Mouse (Mus musculus) heart, embryonic 13.5 days (tissue): ENCODE results near the gene Skp1a. TPM values are rescaled to one million over a fixed set of nuclear protein-coding genes. Genes with fewer than 3 reads are reported as not detected.
A peak's percentile ranks its signal among the peaks of the same experiment; 100 is the strongest.

Experiments
- ATAC-seq: fragments of 200-750 bp; cut with Nextera tagmentation; 2 replicates; pipeline ENCODE4 v1.8.0; 2017; ENCODE audit warnings: moderate TSS enrichment; ENCODE audit not compliant: insufficient number of reproducible peaks, low FRiP score, low TSS enrichment; ENCODE audit errors: extremely low read depth
- H3K27ac ChIP-seq: fragments of 300-500 bp; sonication (generic); replicated peaks from 2 replicates; pipeline ENCODE4 v1.5.1; 2015; ENCODE audit warnings: moderate library complexity, mild to moderate bottlenecking, inconsistent platforms
- H3K27me3 ChIP-seq: fragments of 300-500 bp; sonication (generic); replicated peaks from 2 replicates; pipeline ENCODE4 v1.6.1; 2015; ENCODE audit warnings: mild to moderate bottlenecking, inconsistent platforms
- H3K36me3 ChIP-seq: fragments of 300-500 bp; sonication (generic); 2 replicates; pipeline ENCODE4 v1.6.1; 2015; ENCODE audit warnings: mild to moderate bottlenecking, inconsistent platforms
- H3K4me1 ChIP-seq: fragments of 300-500 bp; sonication (generic); 2 replicates; pipeline ENCODE4 v1.6.1; 2015; ENCODE audit warnings: inconsistent platforms
- H3K4me2 ChIP-seq: fragments of 300-500 bp; sonication (generic); 2 replicates; pipeline ENCODE4 v1.6.1; 2015; ENCODE audit warnings: inconsistent platforms, mild to moderate bottlenecking, moderate library complexity
- H3K4me3 ChIP-seq: fragments of 300-500 bp; sonication (generic); 2 replicates; pipeline ENCODE4 v1.5.1; 2015; ENCODE audit warnings: moderate library complexity, mild to moderate bottlenecking, inconsistent platforms
- H3K9ac ChIP-seq: fragments of 300-500 bp; sonication (generic); 2 replicates; pipeline ENCODE4 v1.6.1; 2015; ENCODE audit warnings: inconsistent platforms, mild to moderate bottlenecking, moderate library complexity
- H3K9me3 ChIP-seq: fragments of 300-500 bp; sonication (generic); 2 replicates; pipeline ENCODE4 v1.6.1; 2016; ENCODE audit warnings: inconsistent platforms
- WGBS: fragments of 180-500 bp; shearing (Covaris S2); methylation state at CpG from one replicate; pipeline ENCODE4 v1.1.7; 2015; ENCODE audit warnings: mixed read lengths; 5-methylcytosine and 5-hydroxymethylcytosine counted together
- polyA plus RNA-seq: library from polyadenylated mRNA; unstranded; fragments of >200 nt; fragmentation: Nextera tagmentation; extraction: Ambion mirVana; gene quantifications from 2 replicates; pipeline ENCODE4 v1.2.1, GENCODE M21; 2015

Gene Skp1a
- polyA plus RNA-seq, 1 experiment from 2014 or later, result 467 TPM

DNA sequence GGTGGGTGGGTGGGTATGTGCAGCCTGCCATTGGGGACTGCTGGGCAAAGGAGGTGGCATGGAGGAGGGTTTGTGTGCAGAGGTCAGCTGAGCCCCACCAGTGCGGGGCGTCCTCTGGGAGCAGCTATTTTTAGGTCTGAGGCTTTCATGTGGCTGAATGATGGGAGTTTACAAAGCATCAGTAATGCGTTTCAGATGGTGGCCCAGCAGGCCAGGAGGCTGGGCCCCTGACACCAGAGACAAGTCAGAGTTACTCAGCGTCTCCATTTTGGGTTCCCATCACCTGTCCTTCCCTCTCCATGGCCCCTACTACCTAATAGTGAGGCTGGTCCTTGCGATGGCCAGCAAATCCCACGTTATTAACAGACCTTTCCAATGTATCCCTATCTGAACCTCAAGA, 40.8 kb downstream of the Skp1a start:
- ATAC-seq, result no peak
- Histone ChIP-seq H3K4me1 (peaks cover 58% of the 10 kb centered on the region), H3K9ac (0 out of 2 replicates have a peak overlapping the region, but pooled peaks have one; percentile 48), H3K27ac (peak overlapping the region; percentile 24; the same call in 1 of the 2 replicates), H3K36me3 (no peaks in the 10 kb centered on the region), H3K9me3 (no peaks in the 10 kb centered on the region), H3K27me3 (no peaks in the 10 kb centered on the region), H3K4me2 (no peak overlapping the region), H3K4me3 (no peak overlapping the region)
- 50% methylated on average over 6 of the region's 6 CpGs for WGBS

DNA sequence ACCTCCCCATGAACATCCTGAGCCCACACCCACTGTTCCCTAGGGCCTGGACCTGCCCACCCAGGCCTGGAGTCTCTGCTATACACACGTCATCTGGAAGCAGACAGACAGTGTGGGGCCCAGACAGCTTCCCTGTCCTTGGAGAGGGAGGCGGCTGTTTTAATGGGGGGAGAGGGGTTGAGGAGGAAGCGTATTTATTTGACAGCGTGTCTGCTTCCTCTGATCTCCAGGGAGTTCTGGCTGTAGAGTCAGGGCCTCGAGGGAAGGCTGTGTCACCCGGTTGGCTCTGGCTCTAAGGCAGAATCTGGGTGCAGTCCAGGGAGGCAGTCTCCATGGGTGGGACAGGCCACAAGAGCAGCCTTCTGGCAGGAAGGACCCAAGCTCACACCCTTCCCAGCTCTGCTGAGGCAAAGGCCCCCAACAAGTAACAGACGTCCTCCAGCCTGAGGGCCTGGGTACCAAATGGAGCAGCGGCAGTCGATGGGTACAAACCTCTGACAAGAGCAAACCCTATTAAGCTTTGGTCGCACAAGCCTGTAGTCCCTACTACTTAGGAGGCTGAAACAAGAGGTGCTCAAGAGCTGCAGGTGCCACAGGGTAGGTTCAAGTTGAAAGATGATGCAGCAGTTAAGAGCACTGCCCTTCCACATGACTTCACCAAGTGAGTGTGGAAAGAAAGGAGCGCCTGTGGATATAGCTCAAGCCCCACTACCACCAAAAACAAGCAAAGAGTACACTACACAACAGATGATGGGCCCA, 41.6 kb downstream of the Skp1a start:
- no peak for ATAC-seq
- 60% methylated on average over 11 of the region's 11 CpGs for WGBS
- Histone ChIP-seq H3K4me2 (no peak overlapping the region), H3K27me3 (no peaks in the 10 kb centered on the region), H3K9me3 (no peaks in the 10 kb centered on the region), H3K4me3 (no peak overlapping the region), H3K27ac (peak overlapping the region; percentile 24; the same call in 1 of the 2 replicates), H3K9ac (0 out of 2 replicates have a peak overlapping the region, but pooled peaks have one; percentile 28), H3K4me1 (peaks cover 50% of the 10 kb centered on the region), H3K36me3 (no peaks in the 10 kb centered on the region)

DNA sequence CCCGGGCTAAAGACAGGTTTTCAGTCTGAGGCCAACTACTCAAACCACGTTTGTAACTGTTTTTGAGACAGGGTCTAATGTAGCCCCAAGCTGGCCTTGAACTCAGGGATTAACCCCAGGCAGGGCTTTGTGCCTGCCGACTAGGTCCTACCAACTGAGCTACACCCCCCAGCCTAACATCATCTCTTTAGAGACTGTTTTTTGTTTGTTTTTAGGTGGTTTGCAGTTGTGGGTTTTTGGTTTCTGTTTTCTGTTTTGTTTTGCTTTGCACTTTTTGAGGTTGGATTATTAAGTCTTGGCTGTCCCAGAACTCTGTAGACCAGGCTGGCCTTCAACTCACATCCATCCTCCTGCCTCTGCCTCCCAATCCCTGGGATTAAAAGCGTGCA, 42.1 kb downstream of the Skp1a start:
- Histone ChIP-seq H3K36me3 (no peaks in the 10 kb centered on the region), H3K4me1 (peaks cover 45% of the 10 kb centered on the region)

GRCm38 (mm10) chr11:52274456-52275112, 42.8 kb downstream of the Skp1a start:
- Histone ChIP-seq H3K27ac (no peak overlapping the region), H3K4me1 (peaks cover 38% of the 10 kb centered on the region), H3K9me3 (no peaks in the 10 kb centered on the region), H3K4me2 (no peak overlapping the region), H3K4me3 (no peak overlapping the region), H3K27me3 (no peaks in the 10 kb centered on the region), H3K9ac (no peak overlapping the region), H3K36me3 (no peaks in the 10 kb centered on the region)
- ATAC-seq, result no peak
- WGBS, result 73% methylated on average over 20 of the region's 20 CpGs

More for the DNA sequence above, 42.1 kb downstream of the Skp1a start:
- Histone ChIP-seq H3K9ac (no peak overlapping the region), H3K27ac (no peak overlapping the region), H3K4me3 (no peak overlapping the region), H3K27me3 (no peaks in the 10 kb centered on the region), H3K4me2 (no peak overlapping the region), H3K9me3 (no peaks in the 10 kb centered on the region)
- WGBS, result 82% methylated on average over 4 of the region's 4 CpGs
- no peak for ATAC-seq

- H3K4me1 ChIP-seq, result peaks cover 37% of the 10 kb centered on the region
- H3K4me3 ChIP-seq, result no peak overlapping the region
- H3K27ac ChIP-seq, result no peak overlapping the region
- H3K9ac ChIP-seq, result no peak overlapping the region
- no peak overlapping the region for H3K4me2 ChIP-seq
- ATAC-seq, result no peak
- 60% methylated on average over 8 of the region's 8 CpGs for WGBS
- 0 out of 2 replicates have a peak, but pooled peaks cover 3% of the 10 kb centered on the region for H3K27me3 ChIP-seq
- H3K36me3 ChIP-seq, result no peaks in the 10 kb centered on the region
- H3K9me3 ChIP-seq, result no peaks in the 10 kb centered on the region
These were observed 43.6 kb downstream of the Skp1a start for GRCm38 (mm10) chr11:52275366-52275765.

DNA sequence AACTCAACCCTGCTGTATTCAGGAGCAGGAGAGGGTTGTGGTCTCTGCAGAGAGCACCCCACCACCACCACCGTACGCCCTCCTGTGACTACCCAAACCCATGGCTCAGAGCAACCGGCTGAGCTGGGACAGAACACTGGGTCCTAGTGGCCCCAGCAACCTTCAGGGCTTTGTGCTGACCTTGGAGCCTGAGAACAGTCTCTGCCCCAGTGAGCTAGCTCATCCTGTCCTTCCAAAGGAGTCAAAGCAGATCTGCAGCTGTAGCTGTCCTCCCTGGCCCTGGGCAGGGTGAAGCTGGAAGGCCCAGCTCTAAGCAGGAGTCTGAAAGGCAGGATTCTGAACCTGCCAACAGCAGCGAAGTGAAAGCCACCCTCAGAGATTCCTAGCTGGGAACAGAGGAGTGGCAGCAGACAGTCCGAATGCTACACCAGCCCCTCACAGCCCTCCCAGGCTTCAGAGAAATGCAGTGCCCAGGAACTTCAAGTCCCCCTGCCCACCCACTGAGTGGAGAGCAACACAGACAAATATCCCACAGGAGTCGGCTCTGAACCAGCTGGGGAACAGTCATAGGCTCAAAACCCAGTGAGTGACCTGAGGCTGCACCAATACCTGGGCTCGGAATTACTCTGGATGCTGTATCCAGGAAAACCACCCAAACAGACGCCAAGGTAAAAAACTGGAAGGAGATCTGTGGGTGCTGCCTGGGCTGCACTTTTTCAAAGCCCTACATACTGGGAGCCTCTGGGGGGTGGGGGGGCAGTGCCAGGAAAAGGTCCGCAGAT, 44.2 kb downstream of the Skp1a start:
- WGBS, result 78% methylated on average over 9 of the region's 9 CpGs
- Histone ChIP-seq H3K9ac (0 out of 2 replicates have a peak overlapping the region, but pooled peaks have one; percentile 11), H3K4me3 (no peak overlapping the region), H3K4me2 (no peak overlapping the region), H3K36me3 (no peaks in the 10 kb centered on the region), H3K9me3 (no peaks in the 10 kb centered on the region), H3K4me1 (peaks cover 37% of the 10 kb centered on the region), H3K27ac (peak overlapping the region; percentile 3; the same call in 1 of the 2 replicates), H3K27me3 (peaks cover 7% of the 10 kb centered on the region; the same call in 1 of the 2 replicates)
- no peak for ATAC-seq

- peaks cover 34% of the 10 kb centered on the region for H3K4me1 ChIP-seq
- WGBS, result 92% methylated on average over 8 of the region's 8 CpGs
- no peak overlapping the region for H3K9ac ChIP-seq
- H3K9me3 ChIP-seq, result no peaks in the 10 kb centered on the region
- no peak overlapping the region for H3K27ac ChIP-seq
- no peaks in the 10 kb centered on the region for H3K36me3 ChIP-seq
- peaks cover 17% of the 10 kb centered on the region for H3K27me3 ChIP-seq
- no peak overlapping the region for H3K4me2 ChIP-seq
- no peak for ATAC-seq
- H3K4me3 ChIP-seq, result no peak overlapping the region
These were observed 45.2 kb downstream of the Skp1a start for GRCm38 (mm10) chr11:52276961-52277391.

DNA sequence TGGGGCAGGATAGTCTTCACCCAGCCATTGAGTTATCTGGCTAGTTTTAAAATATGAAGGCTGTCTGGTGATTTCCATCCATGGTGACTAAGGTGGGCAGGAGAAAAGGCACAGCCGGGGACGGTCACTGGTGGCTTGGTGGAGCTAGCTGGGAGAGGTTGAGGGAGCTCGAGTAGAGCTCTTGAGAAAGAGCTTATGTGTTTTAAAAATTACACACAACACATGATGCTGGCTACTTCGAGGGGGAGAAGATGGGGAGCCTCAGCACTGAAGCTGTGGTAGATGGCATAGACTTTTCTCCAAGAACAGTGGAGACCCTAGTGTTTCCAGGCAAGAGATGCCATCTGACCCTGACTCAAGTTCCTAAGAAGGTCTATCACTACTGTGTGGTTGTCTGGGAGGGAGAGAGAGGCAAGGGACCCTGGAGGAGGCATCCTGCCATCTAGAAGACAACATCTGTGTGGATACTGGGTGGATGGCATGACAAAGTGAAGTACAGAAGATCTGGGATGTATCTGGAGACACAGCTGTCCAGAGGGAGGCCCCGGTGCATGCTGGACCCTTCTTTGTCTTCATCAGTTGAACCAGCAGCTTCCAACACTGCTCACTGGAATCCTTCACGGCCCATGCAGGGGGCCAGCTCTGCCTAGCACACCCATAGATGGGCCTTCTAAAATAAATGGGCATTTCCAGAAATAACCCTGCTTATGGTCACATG, 45.8 kb downstream of the Skp1a start:
- H3K4me1 ChIP-seq, result peaks cover 32% of the 10 kb centered on the region
- H3K9ac ChIP-seq, result no peak overlapping the region
- no peak for ATAC-seq
- H3K4me3 ChIP-seq, result no peak overlapping the region
- no peaks in the 10 kb centered on the region for H3K9me3 ChIP-seq
- H3K27ac ChIP-seq, result no peak overlapping the region
- peaks cover 20% of the 10 kb centered on the region for H3K27me3 ChIP-seq
- no peaks in the 10 kb centered on the region for H3K36me3 ChIP-seq
- H3K4me2 ChIP-seq, result no peak overlapping the region
- 82% methylated on average over 6 of the region's 6 CpGs for WGBS

GRCm38 (mm10) chr11:52278164-52278563, 46.4 kb downstream of the Skp1a start:
- no peak for ATAC-seq
- no peak overlapping the region for H3K4me2 ChIP-seq
- H3K9me3 ChIP-seq, result no peaks in the 10 kb centered on the region
- H3K27me3 ChIP-seq, result peaks cover 20% of the 10 kb centered on the region
- 89% methylated on average over 3 of the region's 3 CpGs for WGBS
- H3K36me3 ChIP-seq, result no peaks in the 10 kb centered on the region
- H3K27ac ChIP-seq, result no peak overlapping the region
- H3K4me1 ChIP-seq, result peaks cover 28% of the 10 kb centered on the region
- H3K9ac ChIP-seq, result no peak overlapping the region
- no peak overlapping the region for H3K4me3 ChIP-seq

- Histone ChIP-seq H3K27ac (no peak overlapping the region), H3K9me3 (no peaks in the 10 kb centered on the region), H3K9ac (no peak overlapping the region), H3K4me2 (no peak overlapping the region), H3K4me1 (peaks cover 29% of the 10 kb centered on the region), H3K36me3 (no peaks in the 10 kb centered on the region), H3K4me3 (no peak overlapping the region), H3K27me3 (peaks cover 24% of the 10 kb centered on the region)
- 90% methylated on average over 6 of the region's 6 CpGs for WGBS
- ATAC-seq, result no peak
These were observed 47.2 kb downstream of the Skp1a start for GRCm38 (mm10) chr11:52278991-52279390.
